In the genomic region with DNA sequence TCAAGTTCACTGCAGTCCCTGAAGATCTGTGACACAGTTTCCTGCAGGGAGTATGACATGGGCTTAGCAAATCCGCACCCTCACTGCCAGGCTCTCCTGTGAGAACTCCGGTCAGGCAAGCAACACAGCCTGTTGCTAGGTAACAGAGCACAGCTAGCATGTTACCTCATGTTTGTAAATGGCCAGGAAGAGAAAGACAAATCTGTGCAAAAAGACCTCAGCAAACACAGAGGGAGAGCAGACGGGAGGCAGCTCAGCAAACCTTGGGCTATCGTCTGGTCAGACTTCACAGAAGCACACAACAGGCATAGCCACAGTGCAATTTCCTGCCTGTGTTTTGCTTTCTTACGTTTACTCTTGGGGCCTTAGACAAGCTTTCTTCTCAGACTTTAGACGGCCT, we compare ENCODE assay signal across 7 mouse cellular contexts. TPM values are rescaled to one million over a fixed set of nuclear protein-coding genes. Genes with fewer than 3 reads are reported as not detected.
DNase-seq lines count a peak whose midpoint lies in the region; ATAC-seq and TF ChIP-seq lines count a peak whose summit lies in the region.

No protein-coding gene starts in this region.

- no peak overlapping the region for H3K4me3 ChIP-seq in forebrain, embryonic 15.5 days
- no peak overlapping the region for H3K4me3 ChIP-seq in intestine, postnatal 0 days (ENCODE audit: low read depth, low read length)
- no peak overlapping the region for H3K4me3 ChIP-seq in neural tube, embryonic 13.5 days

- no peaks in the 10 kb centered on the region for H3K27me3 ChIP-seq in forebrain, embryonic 15.5 days
- no peaks in the 10 kb centered on the region for H3K27me3 ChIP-seq in intestine, postnatal 0 days (replicated peaks; ENCODE audit: control insufficient read depth, insufficient read depth, low read length)
- no peaks in the 10 kb centered on the region for H3K27me3 ChIP-seq in neural tube, embryonic 13.5 days

- peak overlapping the region; percentile 78 for H3K27ac ChIP-seq in forebrain, embryonic 15.5 days (replicated peaks)
- H3K27ac ChIP-seq in intestine, postnatal 0 days (ENCODE audit: low read depth, low read length) = 0 out of 2 replicates have a peak overlapping the region, but pooled peaks have one; percentile 28
- H3K27ac ChIP-seq in neural tube, embryonic 13.5 days (replicated peaks) = peak overlapping the region; percentile 83

- peak; percentile 63 for ATAC-seq in forebrain, embryonic 15.5 days (replicated peaks)
- ATAC-seq in intestine, postnatal 0 days = peak; percentile 79
- ATAC-seq in neural tube, embryonic 13.5 days (ENCODE audit: low read depth) = peak; percentile 56; the same call in 1 of the 2 replicates

- 3% methylated on average over 6 of the region's 6 CpGs for WGBS in forebrain, embryonic 15.5 days
- 6% methylated on average over 6 of the region's 6 CpGs for WGBS in intestine, postnatal 0 days
- 2% methylated on average over 6 of the region's 6 CpGs for WGBS in neural tube, embryonic 13.5 days

- H3K4me1 ChIP-seq in forebrain, embryonic 15.5 days = peaks cover 49% of the 10 kb centered on the region
- H3K4me1 ChIP-seq in intestine, postnatal 0 days (replicated peaks; ENCODE audit: control insufficient read depth, insufficient read depth, low read length) = no peaks in the 10 kb centered on the region
- peaks cover 52% of the 10 kb centered on the region for H3K4me1 ChIP-seq in neural tube, embryonic 13.5 days (replicated peaks)

- H3K36me3 ChIP-seq in forebrain, embryonic 15.5 days = peaks cover 7% of the 10 kb centered on the region; the same call in 1 of the 2 replicates
- H3K36me3 ChIP-seq in intestine, postnatal 0 days (ENCODE audit: control insufficient read depth, insufficient read depth) = no peaks in the 10 kb centered on the region
- H3K36me3 ChIP-seq in neural tube, embryonic 13.5 days = peaks cover 16% of the 10 kb centered on the region; the same call in 1 of the 2 replicates

- no peaks in the 10 kb centered on the region for H3K9me3 ChIP-seq in forebrain, embryonic 15.5 days
- H3K9me3 ChIP-seq in intestine, postnatal 0 days (ENCODE audit: control insufficient read depth) = no peaks in the 10 kb centered on the region
- no peaks in the 10 kb centered on the region for H3K9me3 ChIP-seq in neural tube, embryonic 13.5 days

- no peak for TF ChIP-seq CTCF in intestine, postnatal 0 days (IDR thresholded peaks at IDR 0.05; ENCODE audit: low read depth)

- no peak overlapping the region; the same call in 1 of the 2 replicates for H3K4me2 ChIP-seq in forebrain, embryonic 15.5 days (replicated peaks)
- H3K4me2 ChIP-seq in intestine, postnatal 0 days (replicated peaks; ENCODE audit: low read depth) = peak overlapping the region; percentile 32
- H3K4me2 ChIP-seq in neural tube, embryonic 13.5 days = peak overlapping the region; percentile 36

- peak; percentile 41 for DNase-seq in urinary bladder, postnatal 14 days (ENCODE audit: low spot score)
- no peak for DNase-seq in urinary bladder, adult 2 months (ENCODE audit: low spot score)
- DNase-seq in layer of hippocampus, postnatal 10 days (ENCODE audit: low spot score in 2 of 2) = no peak
- no peak for DNase-seq in right cerebral cortex, adult 2 months (ENCODE audit: low spot score in 2 of 2)

- H3K9ac ChIP-seq in forebrain, embryonic 15.5 days (replicated peaks) = peak overlapping the region; percentile 26
- H3K9ac ChIP-seq in intestine, postnatal 0 days (ENCODE audit: low read depth, low read length) = no peak overlapping the region
- H3K9ac ChIP-seq in neural tube, embryonic 13.5 days = peak overlapping the region; percentile 34

RNA-seq across cellular contexts. Expression of a gene that starts 40.9 kb away (rescaled TPM):
- polyA plus RNA-seq in urinary bladder, adult 2 months (2012; rRNA removed) = 7.6 and 16.2 TPM in 2 replicates
- 1,899 and 1,916 TPM in 2 replicates for polyA plus RNA-seq in forebrain, embryonic 15.5 days (2015; fragmentation: Nextera tagmentation; extraction: Ambion mirVana)
- 43.7 and 47.7 TPM in 2 replicates for polyA plus RNA-seq in intestine, postnatal 0 days (2015; fragmentation: Nextera tagmentation; extraction: Ambion mirVana)
- 1,780 and 1,799 TPM in 2 replicates for polyA plus RNA-seq in neural tube, embryonic 13.5 days (2015; fragmentation: Nextera tagmentation; extraction: Ambion mirVana)
- total RNA-seq in layer of hippocampus, postnatal 10 days (2021) = 1,000 to 10,000 TPM; 1,031 to 1,111 TPM

Comparison
In these comparisons a context has a peak if more than half of its experiments do, and no peak if none do; other contexts are left out.
1. H3K27ac ChIP-seq: peak in every context shown above with its lines; median percentile 83 in neural tube, embryonic 13.5 days; 78 in forebrain, embryonic 15.5 days; 28 in intestine, postnatal 0 days.
2. RNA of a gene that starts 40.9 kb away (polyA plus RNA-seq): 1,899 to 1,916 TPM in forebrain, embryonic 15.5 days and 1,780 to 1,799 TPM in neural tube, embryonic 13.5 days; 43.7 to 47.7 TPM in intestine, postnatal 0 days and 7.6 to 16.2 TPM in urinary bladder, adult 2 months; every median in the first group is over 10 times any median in the second.
3. Peak in every context shown above with its lines, with median percentiles within 50 percentile points of each other: ATAC-seq.